In genomic region chr4:4299631-4300030, GRCm38 (mm10) we compare ENCODE assay signal across 9 mouse cellular contexts.
DNase-seq lines count a peak whose midpoint lies in the region; ATAC-seq lines count a peak whose summit lies in the region.
"Had no signal": no experiment of that assay in that cellular context is flagged by ENCODE, and none has a peak within 500 bp of the region (broad histone marks: within the 10 kb centered on the region; RNA-seq: fewer than 3 reads in every experiment).

No protein-coding gene starts in this region.

- H3K36me3 ChIP-seq in heart, embryonic 10.5 days: no peaks in the 10 kb centered on the region
- H3K36me3 ChIP-seq in heart, embryonic 11.5 days (ENCODE audit: control insufficient read depth, insufficient read depth, low read length): no peaks in the 10 kb centered on the region
- no peaks in the 10 kb centered on the region for H3K36me3 ChIP-seq in kidney, embryonic 14.5 days (ENCODE audit: control insufficient read depth, insufficient read depth, low read length)
- no peaks in the 10 kb centered on the region for H3K36me3 ChIP-seq in forebrain, embryonic 10.5 days (replicated peaks)

- DNase-seq in heart, embryonic 10.5 days (ENCODE audit: low spot score): peak; percentile 76
- DNase-seq in 3T3-L1 (ENCODE audit: low read depth, low spot score) (peak; percentile 59), adipocyte (ENCODE audit: low spot score) (peak; percentile 52)
- DNase-seq in urinary bladder, adult 2 months (ENCODE audit: low spot score): no peak
- no peak for DNase-seq in forebrain, embryonic 10.5 days (ENCODE audit: extremely low spot score, low spot score)
- no peak for DNase-seq in layer of hippocampus, adult 11-12 months (ENCODE audit: low spot score)
- DNase-seq: thymus, adult 18-20 months had no signal

- H3K4me1 ChIP-seq in heart, embryonic 10.5 days: no peaks in the 10 kb centered on the region
- H3K4me1 ChIP-seq in heart, embryonic 11.5 days (ENCODE audit: control insufficient read depth, insufficient read depth, low read length): no peaks in the 10 kb centered on the region
- no peaks in the 10 kb centered on the region for H3K4me1 ChIP-seq in kidney, embryonic 14.5 days (ENCODE audit: control insufficient read depth, insufficient read depth, low read length)
- H3K4me1 ChIP-seq in forebrain, embryonic 10.5 days: no peaks in the 10 kb centered on the region

- no peak overlapping the region for H3K4me2 ChIP-seq in heart, embryonic 11.5 days
- H3K4me2 ChIP-seq in kidney, embryonic 14.5 days (replicated peaks; ENCODE audit: low read depth, low read length): no peak overlapping the region

- WGBS in heart, embryonic 10.5 days: 32% methylated on average over 1 of the region's 1 CpGs
- 31% methylated on average over 1 of the region's 1 CpGs for WGBS in heart, embryonic 11.5 days (ENCODE audit: insufficient replicate concordance)
- WGBS in kidney, embryonic 14.5 days: 9% methylated on average over 1 of the region's 1 CpGs
- WGBS in forebrain, embryonic 10.5 days: 72% methylated on average over 1 of the region's 1 CpGs

- no peak overlapping the region for H3K9ac ChIP-seq in heart, embryonic 11.5 days (ENCODE audit: low read depth, low read length)
- H3K9ac ChIP-seq in kidney, embryonic 14.5 days (ENCODE audit: low read depth, low read length): no peak overlapping the region

- no peak overlapping the region for H3K4me3 ChIP-seq in heart, embryonic 10.5 days
- no peak overlapping the region for H3K4me3 ChIP-seq in heart, embryonic 11.5 days (ENCODE audit: low read depth, low read length)
- no peak overlapping the region for H3K4me3 ChIP-seq in kidney, embryonic 14.5 days (ENCODE audit: low read length)
- no peak overlapping the region for H3K4me3 ChIP-seq in forebrain, embryonic 10.5 days

- H3K9me3 ChIP-seq in heart, embryonic 10.5 days: no peaks in the 10 kb centered on the region
- H3K9me3 ChIP-seq in heart, embryonic 11.5 days (replicated peaks; ENCODE audit: control insufficient read depth, low read length): no peaks in the 10 kb centered on the region
- no peaks in the 10 kb centered on the region for H3K9me3 ChIP-seq in kidney, embryonic 14.5 days (ENCODE audit: control insufficient read depth, low read length)
- no peaks in the 10 kb centered on the region for H3K9me3 ChIP-seq in forebrain, embryonic 10.5 days

- ATAC-seq in heart, embryonic 11.5 days (replicated peaks; ENCODE audit: insufficient number of reproducible peaks, low FRiP score, low TSS enrichment): no peak; the same call in 1 of the 2 replicates
- ATAC-seq in kidney, embryonic 14.5 days (ENCODE audit: low FRiP score, low TSS enrichment): peak; percentile 57; the same call in 1 of the 2 replicates

- no peak overlapping the region for H3K27ac ChIP-seq in heart, embryonic 10.5 days
- H3K27ac ChIP-seq in heart, embryonic 11.5 days (ENCODE audit: low read depth, low read length): no peak overlapping the region
- no peak overlapping the region for H3K27ac ChIP-seq in kidney, embryonic 14.5 days (ENCODE audit: low read depth, low read length)
- no peak overlapping the region for H3K27ac ChIP-seq in forebrain, embryonic 10.5 days

- H3K27me3 ChIP-seq in heart, embryonic 10.5 days (ENCODE audit: insufficient read depth, poor library complexity, severe bottlenecking): no peaks in the 10 kb centered on the region
- H3K27me3 ChIP-seq in heart, embryonic 11.5 days (ENCODE audit: control insufficient read depth, insufficient read depth, low read length): no peaks in the 10 kb centered on the region
- H3K27me3 ChIP-seq in kidney, embryonic 14.5 days (ENCODE audit: control insufficient read depth, insufficient read depth, low read length): no peaks in the 10 kb centered on the region
- H3K27me3 ChIP-seq in forebrain, embryonic 10.5 days (ENCODE audit: poor library complexity, severe bottlenecking): no peaks in the 10 kb centered on the region

Comparison
In these comparisons a context has a peak if more than half of its experiments do, and no peak if none do; other contexts are left out.
1. DNase-seq: peak in heart, embryonic 10.5 days (single experiment), 3T3-L1 (single experiment) and adipocyte (single experiment); none in urinary bladder, adult 2 months (single experiment), forebrain, embryonic 10.5 days (single experiment) and layer of hippocampus, adult 11-12 months (single experiment).